Mouse (Mus musculus): Measurements from ENCODE around the gene Tcte3.
A peak's percentile ranks its signal among the peaks of the same experiment; 100 is the strongest.
"Not testable (repeated sequence)": the region's sequence is repeated elsewhere in the genome, so short reads cannot be mapped to it uniquely, and the experiment has no call there.

Tcte3 gene

GRCm38 (mm10) chr17:15041175-15041729, at the start of gene Tcte3, which contains the start of the genes Ermard and Gm3448:
Tcte3 (minus strand) TSS chr17:15041488.
Ermard (plus strand) TSS chr17:15041208.
Gm3448 (minus strand) TSS chr17:15041537.
- DNase-seq (ENCODE audit: low spot score): not testable (repeated sequence)

DNA sequence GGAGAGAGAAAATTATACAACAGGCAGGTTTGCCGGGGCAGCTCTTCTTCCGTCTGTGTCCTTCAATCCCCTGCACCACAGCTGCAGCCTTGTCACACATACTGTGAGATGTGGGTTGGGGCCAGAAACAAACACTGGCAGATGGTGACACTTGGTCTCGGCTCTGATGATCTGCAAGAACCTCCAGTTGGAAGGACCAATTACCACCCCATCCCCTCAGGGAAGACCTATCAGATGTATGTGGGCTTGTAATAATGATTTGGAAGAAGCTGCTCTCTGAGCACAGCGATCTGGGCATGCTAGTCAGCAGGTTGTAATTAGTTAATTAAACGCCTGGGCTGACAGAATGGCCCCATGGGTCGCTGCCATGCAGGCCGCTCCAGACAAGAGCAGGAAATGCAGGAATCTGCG, 47.3 kb upstream of the Tcte3 start:
- DNase-seq (ENCODE audit: low spot score): peak; percentile 47

- peak; percentile 43 for DNase-seq (ENCODE audit: low spot score)
Observed at GRCm38 (mm10) chr17:15088166-15088565, 46.9 kb upstream of the Tcte3 start.

DNA sequence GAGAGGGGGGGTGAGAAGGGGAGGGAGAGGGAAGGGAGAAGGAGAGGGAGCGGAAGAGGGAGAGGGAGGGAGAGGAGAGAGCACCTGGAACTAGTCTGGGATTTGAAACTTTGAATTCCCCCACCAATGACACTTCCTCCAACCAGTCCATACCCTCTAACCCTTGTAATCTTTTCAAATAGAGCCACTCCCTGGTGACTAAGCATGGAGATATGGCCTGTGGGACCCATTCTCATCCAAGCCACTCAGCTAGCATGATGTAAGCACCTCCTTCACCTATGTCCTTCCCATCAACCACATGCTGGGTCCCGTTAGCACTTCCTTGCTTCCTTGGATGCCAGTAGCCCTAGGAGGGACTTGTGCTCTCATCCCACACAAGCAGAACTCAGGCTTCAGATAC, 43.7 kb upstream of the Tcte3 start:
- DNase-seq (ENCODE audit: low spot score): no peak

GRCm38 (mm10) chr17:15084226-15084848, 43.0 kb upstream of the Tcte3 start:
- DNase-seq (ENCODE audit: low spot score): no peak

DNA sequence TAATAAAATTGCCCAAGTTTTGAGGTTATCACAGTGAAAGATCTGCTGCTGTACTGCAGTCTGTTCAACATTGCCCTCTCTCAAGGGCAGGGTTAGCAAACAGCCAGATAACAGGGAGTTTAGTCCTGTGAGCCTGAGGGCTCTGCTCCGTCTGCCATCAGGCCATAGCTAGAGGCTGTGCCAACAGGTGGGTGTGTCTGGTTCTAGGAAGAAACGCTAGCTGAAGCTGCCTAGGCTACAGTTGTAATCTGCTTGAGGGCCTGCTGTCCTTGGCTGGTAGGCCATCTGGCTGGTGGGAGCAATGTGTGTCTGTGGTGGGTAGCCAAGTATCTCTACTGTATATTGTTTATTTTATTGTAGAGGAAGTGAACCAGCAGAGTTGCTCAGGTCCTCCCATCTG, 36.2 kb upstream of the Tcte3 start:
- DNase-seq (ENCODE audit: low spot score): no peak

GRCm38 (mm10) chr17:15075033-15075432, 33.7 kb upstream of the Tcte3 start:
- no peak for DNase-seq (ENCODE audit: low spot score)

- no peak for DNase-seq (ENCODE audit: low spot score)
Observed at GRCm38 (mm10) chr17:15072211-15072610, 30.9 kb upstream of the Tcte3 start.

DNA sequence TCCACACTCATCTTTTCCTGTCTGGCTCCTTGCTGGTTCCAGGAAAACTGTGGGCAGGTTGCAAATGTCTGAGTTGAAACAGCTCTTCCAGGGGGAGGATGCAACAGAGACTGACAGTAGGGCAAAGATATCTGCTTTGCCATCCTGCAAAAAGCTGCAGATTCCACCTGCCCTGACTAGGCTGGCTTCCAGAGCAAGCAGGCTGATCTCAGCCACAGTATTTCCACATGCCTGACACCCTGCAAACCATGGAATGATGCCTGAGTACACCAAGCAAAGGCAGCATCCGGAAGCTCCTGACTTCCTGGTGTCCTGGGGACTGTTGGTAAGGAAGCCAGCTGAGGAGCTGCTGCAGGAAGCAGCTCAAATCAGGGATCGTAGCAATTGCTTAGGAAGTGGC, 27.8 kb upstream of the Tcte3 start:
- DNase-seq (ENCODE audit: low spot score): peak; percentile 8

GRCm38 (mm10) chr17:15068040-15068792, 26.9 kb upstream of the Tcte3 start:
- DNase-seq (ENCODE audit: low spot score): peak; percentile 57

DNA sequence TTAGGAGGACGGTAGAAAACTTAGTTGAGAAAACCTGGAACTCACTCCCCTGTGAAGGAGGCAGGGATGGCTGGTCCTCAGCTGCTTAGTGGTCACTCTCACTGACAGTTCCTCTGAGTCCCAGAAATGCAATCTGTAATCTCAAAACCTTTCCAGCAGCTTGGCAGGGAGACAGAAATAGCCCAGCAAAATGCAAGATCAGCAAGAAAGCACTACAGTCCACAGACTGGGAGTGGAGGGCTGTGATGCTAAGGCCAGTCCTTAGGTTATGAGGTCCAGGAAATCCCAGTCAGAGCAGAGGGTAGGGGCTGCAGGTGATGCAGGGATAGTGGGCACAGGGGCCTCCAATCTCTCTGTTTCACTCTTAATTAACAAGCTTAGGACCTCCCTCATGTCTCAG, 25.6 kb upstream of the Tcte3 start:
- DNase-seq (ENCODE audit: low spot score): no peak

- peak; percentile 75 for DNase-seq (ENCODE audit: low spot score)
Observed at GRCm38 (mm10) chr17:15066066-15066465, 24.8 kb upstream of the Tcte3 start.

DNA sequence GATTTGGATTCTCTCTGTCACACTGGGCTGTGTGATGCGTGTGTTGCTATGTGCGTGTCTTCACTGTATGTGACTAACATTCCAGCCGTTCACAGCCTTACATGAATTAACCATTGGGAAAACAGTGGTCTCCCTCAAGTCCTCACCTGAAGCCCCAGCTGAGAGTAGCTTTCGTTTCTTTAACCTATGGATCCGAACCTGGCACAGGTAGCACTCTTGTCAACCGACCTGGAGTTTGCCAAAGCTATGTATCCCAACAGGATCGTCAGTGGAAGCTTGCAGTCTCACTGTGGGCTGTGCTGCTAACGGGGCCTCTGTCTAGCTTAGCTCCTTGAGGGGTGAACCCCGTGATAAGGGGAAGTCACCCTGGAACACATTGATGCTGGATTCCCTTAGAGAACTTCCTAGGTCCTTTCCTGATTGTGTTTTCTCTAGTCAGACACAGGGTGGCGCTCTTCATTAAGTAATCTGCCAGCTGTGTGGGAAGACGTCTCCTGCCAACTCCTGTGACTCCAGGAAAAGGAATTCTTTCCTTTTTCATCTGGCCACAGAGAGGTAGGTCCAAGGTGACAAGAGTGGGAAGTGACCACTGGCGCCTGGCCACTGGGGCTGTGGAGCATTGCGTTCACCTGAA, 24.2 kb upstream of the Tcte3 start:
- DNase-seq (ENCODE audit: low spot score): peak; percentile 89

DNA sequence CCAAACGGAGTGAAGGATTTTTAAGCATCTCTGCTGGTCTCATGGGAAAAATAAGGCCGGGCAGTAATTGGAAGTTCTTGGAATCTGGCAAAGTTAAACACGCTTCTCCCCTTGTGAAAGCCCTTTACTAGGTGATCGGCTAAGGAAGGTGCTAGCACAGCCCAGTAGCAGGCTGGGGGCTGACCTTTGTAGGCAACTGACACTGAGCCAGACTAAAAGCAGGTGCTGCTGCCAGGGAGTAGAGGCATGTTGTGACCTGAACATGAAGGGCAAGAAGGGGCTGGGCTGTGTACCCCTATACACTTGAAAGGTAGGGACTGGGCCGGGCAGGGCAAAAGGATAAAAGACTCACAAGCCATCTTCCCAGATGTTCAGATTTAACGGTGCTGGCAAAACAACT, 19.1 kb upstream of the Tcte3 start:
- DNase-seq (ENCODE audit: low spot score): no peak

GRCm38 (mm10) chr17:15059646-15060045, 18.4 kb upstream of the Tcte3 start:
- no peak for DNase-seq (ENCODE audit: low spot score)

GRCm38 (mm10) chr17:15058161-15058591, 16.9 kb upstream of the Tcte3 start:
- no peak for DNase-seq (ENCODE audit: low spot score)

DNA sequence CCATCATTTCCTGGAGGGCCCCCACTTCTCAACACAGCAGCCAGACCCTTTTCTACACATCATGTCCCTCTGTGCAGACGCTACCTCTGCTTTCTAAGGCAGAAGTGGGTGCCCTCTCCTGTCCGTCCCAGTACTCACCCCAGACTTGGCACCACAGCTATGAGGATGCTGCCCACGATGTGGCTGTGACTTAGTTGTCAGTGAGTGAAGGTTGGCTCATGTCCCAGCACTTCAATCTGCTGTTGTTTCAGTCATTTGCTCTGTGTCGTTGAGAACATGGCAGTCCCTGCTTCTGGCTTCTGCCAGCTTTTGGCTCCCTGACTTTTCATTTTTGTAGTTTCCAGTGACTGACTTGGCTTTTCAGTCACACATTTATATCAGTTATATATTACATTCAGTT, 14.6 kb upstream of the Tcte3 start:
- no peak for DNase-seq (ENCODE audit: low spot score)

DNA sequence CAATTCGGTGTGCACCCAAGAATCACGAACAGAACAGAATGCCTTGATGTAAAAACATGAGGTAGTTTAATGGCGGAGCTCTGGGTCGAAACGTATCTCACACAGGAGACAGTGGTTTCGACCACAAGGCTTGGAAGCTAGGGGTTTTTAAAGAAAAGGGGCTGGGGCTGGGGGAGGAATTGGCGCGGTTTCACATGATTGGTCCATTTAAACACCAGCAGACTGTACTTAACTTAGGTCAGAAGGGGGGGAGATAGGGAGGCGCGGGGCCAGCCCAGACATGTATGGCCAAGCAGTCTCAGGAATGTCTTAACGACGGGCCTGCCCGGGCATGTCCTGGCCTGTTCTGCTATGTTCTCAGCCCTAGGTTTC, 12.5 kb upstream of the Tcte3 start:
- DNase-seq (ENCODE audit: low spot score): not testable (repeated sequence)

DNA sequence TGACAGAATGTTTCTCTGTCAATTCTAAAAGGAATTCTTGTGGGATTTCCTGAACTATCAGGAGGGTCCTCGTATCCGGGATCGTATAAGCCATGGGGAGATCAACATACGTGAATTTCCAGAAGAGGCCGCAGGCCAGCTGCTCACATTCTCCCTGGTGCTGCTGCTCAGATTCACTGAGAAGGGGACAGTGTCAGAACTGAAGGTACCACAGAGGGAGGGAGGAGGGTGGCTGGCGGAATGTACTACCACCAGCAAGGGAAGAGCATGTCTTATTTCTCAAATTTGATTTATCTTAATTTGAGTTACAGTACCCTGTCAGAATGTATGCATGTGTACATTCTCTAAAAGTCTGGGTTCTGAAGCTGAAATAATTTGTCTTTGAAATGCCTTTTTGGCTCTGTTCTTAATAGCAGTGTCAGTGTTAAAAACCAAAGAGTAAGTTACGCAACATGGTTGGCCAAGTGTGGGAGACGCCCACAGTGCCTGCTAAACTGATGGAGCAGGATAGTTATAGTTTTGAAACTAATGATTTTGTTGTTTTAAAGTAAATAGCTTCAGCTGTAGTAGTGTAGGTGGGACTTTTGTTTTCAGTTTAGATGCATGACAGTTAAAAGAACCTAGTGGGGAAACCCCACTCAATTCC, 12.0 kb upstream of the Tcte3 start:
- not testable (repeated sequence) for DNase-seq (ENCODE audit: low spot score)

DNA sequence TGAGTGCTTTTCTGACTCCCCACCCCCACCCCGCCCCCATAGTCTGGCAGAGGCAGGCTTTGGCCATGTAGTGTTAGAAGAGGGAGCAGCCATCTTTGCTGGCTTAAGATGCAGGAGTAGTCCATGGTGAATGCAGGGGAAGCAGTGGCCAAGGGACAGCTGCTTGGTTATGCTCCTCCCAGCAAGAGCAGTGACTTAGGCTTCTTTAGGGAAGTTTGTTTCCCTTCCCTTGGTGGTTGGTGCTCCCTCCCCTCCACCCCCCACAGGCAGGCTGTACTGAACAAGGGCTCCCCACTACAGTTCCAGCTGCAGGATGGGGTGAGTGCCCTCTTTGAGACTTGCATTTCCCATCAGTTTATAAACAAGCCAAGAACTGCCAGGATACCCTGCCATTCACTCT, 11.5 kb upstream of the Tcte3 start:
- DNase-seq (ENCODE audit: low spot score): not testable (repeated sequence)

- DNase-seq (ENCODE audit: low spot score): not testable (repeated sequence)
Observed at GRCm38 (mm10) chr17:15050338-15050737, 9.1 kb upstream of the Tcte3 start.

- not testable (repeated sequence) for DNase-seq (ENCODE audit: low spot score)
Observed at GRCm38 (mm10) chr17:15040455-15040854, 833 bp downstream of the Tcte3 start.

Data from embryo, embryonic 10 days (tissue).